Mouse (Mus musculus) forebrain, embryonic 14.5 days (tissue): Measurements from ENCODE around the gene Sco1. TPM values are rescaled to one million over a fixed set of nuclear protein-coding genes. Genes with fewer than 3 reads are reported as not detected.
"Not testable (repeated sequence)": the region's sequence is repeated elsewhere in the genome, so short reads cannot be mapped to it uniquely, and the experiment has no call there.

Experiments used
- ATAC-seq: fragments of 200-750 bp; cut with Nextera tagmentation; 2 replicates; pipeline ENCODE4 v1.8.0; 2017; ENCODE audit warnings: mild to moderate bottlenecking, moderate library complexity
- DNase-seq: peaks from one replicate; pipeline ENCODE4 v3.0.0-alpha.2; 2015; ENCODE audit warnings: low spot score
- H3K27ac ChIP-seq: fragments of 300-500 bp; sonication (generic); 2 replicates; pipeline ENCODE4 v1.5.1; 2014; ENCODE audit warnings: low read depth, mild to moderate bottlenecking, control low read depth, low read length, moderate library complexity
- H3K27me3 ChIP-seq: fragments of 300-500 bp; sonication (generic); replicated peaks from 2 replicates; pipeline ENCODE4 v1.6.1; 2014; ENCODE audit warnings: low read length, control low read depth, mixed read lengths; ENCODE audit not compliant: control insufficient read depth, insufficient read depth
- H3K36me3 ChIP-seq: fragments of 300-500 bp; sonication (generic); 2 replicates; pipeline ENCODE4 v1.6.1; 2014; ENCODE audit warnings: low read length, control low read depth; ENCODE audit not compliant: control insufficient read depth, insufficient read depth
- H3K4me1 ChIP-seq: fragments of 300-500 bp; sonication (generic); 2 replicates; pipeline ENCODE4 v1.6.1; 2014; ENCODE audit warnings: antibody characterized with exemption, low read length, control low read depth; ENCODE audit not compliant: control insufficient read depth, insufficient read depth
- H3K4me2 ChIP-seq: fragments of 300-500 bp; sonication (generic); 2 replicates; pipeline ENCODE4 v1.6.1; 2014; ENCODE audit warnings: mild to moderate bottlenecking, control low read depth, low read length
- H3K4me3 ChIP-seq: fragments of 300-500 bp; sonication (generic); 2 replicates; pipeline ENCODE4 v1.5.1; 2014; ENCODE audit warnings: low read depth, low read length, control low read depth
- H3K9ac ChIP-seq: fragments of 300-500 bp; sonication (generic); 2 replicates; pipeline ENCODE4 v1.6.1; 2014; ENCODE audit warnings: mild to moderate bottlenecking, low read length, control low read depth, moderate library complexity
- H3K9me3 ChIP-seq: fragments of 300-500 bp; sonication (generic); replicated peaks from 2 replicates; pipeline ENCODE4 v1.6.1; 2016; ENCODE audit warnings: low read length, control low read depth, mixed read lengths; ENCODE audit not compliant: control insufficient read depth
- WGBS: fragments of 180-500 bp; shearing (Covaris S2); extraction: QIAGEN DNeasy Blood & Tissue Kit; methylation state at CpG from one replicate; pipeline ENCODE4 v1.1.7; 2014; 5-methylcytosine and 5-hydroxymethylcytosine counted together
- polyA plus RNA-seq: library from polyadenylated mRNA; unstranded; fragments of >200 nt; fragmentation: Nextera tagmentation; extraction: Ambion mirVana; gene quantifications from 2 replicates; pipeline ENCODE4 v1.2.1, GENCODE M21; 2014

Gene Sco1
- polyA plus RNA-seq, 1 experiment from 2014 or later, result 9.3 TPM

GRCm38 (mm10) chr11:67020948-67021347, 31.5 kb upstream of the Sco1 start:
- DNase-seq (peak; percentile 82), ATAC-seq (no peak)
- Histone ChIP-seq H3K27me3 (no peaks in the 10 kb centered on the region), H3K9me3 (no peaks in the 10 kb centered on the region), H3K4me2 (peak overlapping the region; percentile 36), H3K27ac (no peak overlapping the region), H3K9ac (no peak overlapping the region), H3K4me3 (no peak overlapping the region), H3K36me3 (no peaks in the 10 kb centered on the region), H3K4me1 (peaks cover 3% of the 10 kb centered on the region; the same call in 1 of the 2 replicates)
- 5% methylated on average over 12 of the region's 12 CpGs for WGBS

GRCm38 (mm10) chr11:67022354-67023115, 29.9 kb upstream of the Sco1 start:
- ATAC-seq, result no peak

GRCm38 (mm10) chr11:67023191-67023590, 29.3 kb upstream of the Sco1 start:
- not testable (repeated sequence) for H3K9ac ChIP-seq, ATAC-seq, H3K27me3 ChIP-seq, H3K36me3 ChIP-seq, DNase-seq, H3K4me1 ChIP-seq, H3K4me3 ChIP-seq, H3K27ac ChIP-seq, H3K9me3 ChIP-seq, H3K4me2 ChIP-seq
- WGBS, result 44% methylated on average over 1 of the region's 1 CpGs

More at GRCm38 (mm10) chr11:67022354-67023115, 29.9 kb upstream of the Sco1 start:
- Histone ChIP-seq H3K4me3 (no peak overlapping the region), H3K27ac (no peak overlapping the region), H3K4me2 (no peak overlapping the region), H3K27me3 (no peaks in the 10 kb centered on the region), H3K36me3 (no peaks in the 10 kb centered on the region), H3K9me3 (no peaks in the 10 kb centered on the region), H3K4me1 (peaks cover 3% of the 10 kb centered on the region; the same call in 1 of the 2 replicates), H3K9ac (no peak overlapping the region)
- WGBS, result 90% methylated on average over 13 of the region's 13 CpGs
- no peak for DNase-seq

- H3K4me3 ChIP-seq, result no peak overlapping the region
- H3K27ac ChIP-seq, result no peak overlapping the region
- H3K36me3 ChIP-seq, result no peaks in the 10 kb centered on the region
- DNase-seq, result no peak
- no peak for ATAC-seq
- no peak overlapping the region for H3K9ac ChIP-seq
- H3K27me3 ChIP-seq, result no peaks in the 10 kb centered on the region
- no peak overlapping the region; the same call in 1 of the 2 replicates for H3K4me2 ChIP-seq
- no peaks in the 10 kb centered on the region for H3K4me1 ChIP-seq
- 13% methylated on average over 6 of the region's 6 CpGs for WGBS
- no peaks in the 10 kb centered on the region for H3K9me3 ChIP-seq
These were observed 28.6 kb upstream of the Sco1 start for GRCm38 (mm10) chr11:67023802-67024340.

- Histone ChIP-seq H3K4me2 (peak within 1 kb of the TSS; percentile 56), H3K9me3 (no peaks in the 10 kb centered on the region), H3K9ac (peak within 1 kb of the TSS; percentile 47; the same call in 1 of the 2 replicates), H3K4me1 (no peaks in the 10 kb centered on the region), H3K4me3 (peak within 1 kb of the TSS; percentile 34), H3K27me3 (no peaks in the 10 kb centered on the region), H3K27ac (no peak within 1 kb of the TSS), H3K36me3 (no peaks in the 10 kb centered on the region)
- ATAC-seq, result peak; percentile 97
- under 1% methylated on average over 35 of the region's 35 CpGs for WGBS
- DNase-seq, result peak; percentile 96
These were observed 27.5 kb upstream of the Sco1 start, which contains the start of gene Tmem220 for GRCm38 (mm10) chr11:67024867-67025477. Gene Tmem220 (plus strand): TSS chr11:67025154.

- ATAC-seq (no peak), DNase-seq (no peak)
- H3K27me3 ChIP-seq, result no peaks in the 10 kb centered on the region
- no peaks in the 10 kb centered on the region for H3K9me3 ChIP-seq
- WGBS, result 63% methylated on average over 16 of the region's 16 CpGs
- no peak overlapping the region for H3K4me2 ChIP-seq
- no peak overlapping the region for H3K9ac ChIP-seq
- no peaks in the 10 kb centered on the region for H3K4me1 ChIP-seq
- no peaks in the 10 kb centered on the region for H3K36me3 ChIP-seq
- no peak overlapping the region for H3K4me3 ChIP-seq
- H3K27ac ChIP-seq, result no peak overlapping the region
These were observed 21.4 kb upstream of the Sco1 start for GRCm38 (mm10) chr11:67030904-67031602.

- Histone ChIP-seq H3K36me3 (peaks cover 1% of the 10 kb centered on the region; the same call in 1 of the 2 replicates), H3K4me1 (no peaks in the 10 kb centered on the region), H3K4me2 (no peak overlapping the region), H3K9ac (no peak overlapping the region), H3K4me3 (no peak overlapping the region), H3K9me3 (no peaks in the 10 kb centered on the region), H3K27me3 (no peaks in the 10 kb centered on the region), H3K27ac (no peak overlapping the region)
- 82% methylated on average over 2 of the region's 2 CpGs for WGBS
- ATAC-seq (no peak), DNase-seq (no peak)
These were observed 20.9 kb upstream of the Sco1 start for GRCm38 (mm10) chr11:67031603-67031915.

- no peak overlapping the region for H3K4me2 ChIP-seq
- no peak overlapping the region for H3K27ac ChIP-seq
- no peak overlapping the region for H3K9ac ChIP-seq
- H3K9me3 ChIP-seq, result no peaks in the 10 kb centered on the region
- H3K4me3 ChIP-seq, result no peak overlapping the region
- DNase-seq (no peak), ATAC-seq (no peak)
- peaks cover 31% of the 10 kb centered on the region for H3K36me3 ChIP-seq
- WGBS, result 83% methylated on average over 4 of the region's 4 CpGs
- H3K27me3 ChIP-seq, result no peaks in the 10 kb centered on the region
- no peaks in the 10 kb centered on the region for H3K4me1 ChIP-seq
These were observed 17.5 kb upstream of the Sco1 start for GRCm38 (mm10) chr11:67034775-67035485.
